ENCODE assay signal across 8 mouse cellular contexts in genomic region chr12:33592938-33593337, GRCm38 (mm10).
DNase-seq lines count a peak whose midpoint lies in the region; ATAC-seq and TF ChIP-seq lines count a peak whose summit lies in the region.

No protein-coding gene starts in this region.

- H3K27me3 ChIP-seq in forebrain, embryonic 13.5 days: no peaks in the 10 kb centered on the region
- no peaks in the 10 kb centered on the region for H3K27me3 ChIP-seq in limb, embryonic 14.5 days (ENCODE audit: control insufficient read depth, insufficient read depth, low read length)

- DNase-seq in gastrocnemius, adult 2 months: no peak
- DNase-seq in gastrocnemius, adult 18-20 months (ENCODE audit: low spot score): no peak
- DNase-seq in MN1 (ENCODE audit: low spot score): peak; percentile 59
- DNase-seq in limb, embryonic 14.5 days (ENCODE audit: low spot score): no peak
- no peak for DNase-seq in left cerebral cortex, adult 11 months (ENCODE audit: low spot score)
- no peak for DNase-seq in frontal cortex, postnatal 25 days (ENCODE audit: low spot score in 2 of 2)

- TF ChIP-seq POLR2A in limb, embryonic 14.5 days (IDR thresholded peaks at IDR 0.05; ENCODE audit: borderline replicate concordance, extremely low read depth, insufficient read depth, insufficient read length): no peak

- 54% methylated on average over 17 of the region's 17 CpGs for WGBS in forebrain, embryonic 13.5 days
- 13% methylated on average over 17 of the region's 17 CpGs for WGBS in limb, embryonic 14.5 days

- 0 out of 2 replicates have a peak, but pooled peaks cover 6% of the 10 kb centered on the region for H3K4me1 ChIP-seq in forebrain, embryonic 13.5 days
- H3K4me1 ChIP-seq in limb, embryonic 14.5 days (ENCODE audit: control insufficient read depth, insufficient read depth, low read length): peaks cover 22% of the 10 kb centered on the region

- H3K36me3 ChIP-seq in forebrain, embryonic 13.5 days (ENCODE audit: poor library complexity, severe bottlenecking): no peaks in the 10 kb centered on the region
- no peaks in the 10 kb centered on the region for H3K36me3 ChIP-seq in limb, embryonic 14.5 days (ENCODE audit: control insufficient read depth, insufficient read depth, low read length)

- no peak for TF ChIP-seq CTCF in gastrocnemius, adult 2 months (IDR thresholded peaks at IDR 0.05)

- H3K4me2 ChIP-seq in forebrain, embryonic 13.5 days: peak overlapping the region; percentile 15
- peak overlapping the region; percentile 44 for H3K4me2 ChIP-seq in limb, embryonic 14.5 days (replicated peaks; ENCODE audit: low read depth, low read length, severe bottlenecking)

- H3K9me3 ChIP-seq in forebrain, embryonic 13.5 days (replicated peaks): no peaks in the 10 kb centered on the region
- H3K9me3 ChIP-seq in limb, embryonic 14.5 days (ENCODE audit: control insufficient read depth, low read length): no peaks in the 10 kb centered on the region; the same call in 1 of the 2 replicates

- ATAC-seq in forebrain, embryonic 13.5 days: peak; percentile 63; the same call in 1 of the 2 replicates
- ATAC-seq in limb, embryonic 14.5 days (ENCODE audit: low FRiP score, low read depth): no peak
- no peak for ATAC-seq in CD4-positive, CD25-positive, alpha-beta regulatory T cell, adult 4 months

- no peak overlapping the region for H3K9ac ChIP-seq in forebrain, embryonic 13.5 days
- no peak overlapping the region for H3K9ac ChIP-seq in limb, embryonic 14.5 days (ENCODE audit: low read depth, low read length, severe bottlenecking)

- intact Hi-C loops in gastrocnemius, adult 2 months (cut with DNase I): no loop called here

- H3K4me3 ChIP-seq in gastrocnemius, adult 2 months: peak overlapping the region; percentile 46
- no peak overlapping the region for H3K4me3 ChIP-seq in forebrain, embryonic 13.5 days
- peak overlapping the region; percentile 17 for H3K4me3 ChIP-seq in limb, embryonic 14.5 days (replicated peaks; ENCODE audit: low read length)

- H3K27ac ChIP-seq in gastrocnemius, adult 2 months: no peak overlapping the region
- no peak overlapping the region for H3K27ac ChIP-seq in forebrain, embryonic 13.5 days
- H3K27ac ChIP-seq in limb, embryonic 14.5 days (replicated peaks; ENCODE audit: low read depth, low read length): peak overlapping the region; percentile 61; the same call in 1 of the 2 replicates
